Mouse (Mus musculus): ENCODE data around the gene Erc1.
"Not testable (repeated sequence)": the region's sequence is repeated elsewhere in the genome, so short reads cannot be mapped to it uniquely, and the experiment has no call there.

Erc1 gene

GRCm38 (mm10) chr6:119848034-119848695 is at the start of gene Erc1:
Gene Erc1, minus strand, starts transcription at chr6:119848167.
- peak; percentile 99 for DNase-seq (ENCODE audit: low spot score)

GRCm38 (mm10) chr6:119892711-119893110 is 44.7 kb upstream of the Erc1 start:
- no peak for DNase-seq (ENCODE audit: low spot score)

GRCm38 (mm10) chr6:119883151-119883550 is 35.2 kb upstream of the Erc1 start:
- DNase-seq (ENCODE audit: low spot score), result no peak

- DNase-seq (ENCODE audit: low spot score), result peak; percentile 99
Observed at GRCm38 (mm10) chr6:119864341-119865034, 16.5 kb upstream of the Erc1 start.

GRCm38 (mm10) chr6:119861519-119861918 is 13.6 kb upstream of the Erc1 start:
- no peak for DNase-seq (ENCODE audit: low spot score)

- DNase-seq (ENCODE audit: low spot score), result no peak
Observed at GRCm38 (mm10) chr6:119860236-119860635, 12.3 kb upstream of the Erc1 start.

GRCm38 (mm10) chr6:119855471-119855870 is 7.5 kb upstream of the Erc1 start:
- no peak for DNase-seq (ENCODE audit: low spot score)

GRCm38 (mm10) chr6:119854156-119854555 is 6.2 kb upstream of the Erc1 start:
- DNase-seq (ENCODE audit: low spot score), result no peak

GRCm38 (mm10) chr6:119849858-119850257 is 1.9 kb upstream of the Erc1 start:
- DNase-seq (ENCODE audit: low spot score), result no peak

- DNase-seq (ENCODE audit: low spot score), result no peak
Observed at GRCm38 (mm10) chr6:119849348-119849709, 1.4 kb upstream of the Erc1 start.

GRCm38 (mm10) chr6:119848696-119849347 is 855 bp upstream of the Erc1 start:
- DNase-seq (ENCODE audit: low spot score), result peak; percentile 28

- DNase-seq (ENCODE audit: low spot score), result no peak
Observed at GRCm38 (mm10) chr6:119847518-119848033, 391 bp downstream of the Erc1 start.

- DNase-seq (ENCODE audit: low spot score), result peak; percentile 33
Observed at GRCm38 (mm10) chr6:119846751-119847517, 1.0 kb downstream of the Erc1 start.

- DNase-seq (ENCODE audit: low spot score), result no peak
Observed at GRCm38 (mm10) chr6:119829951-119830350, 18.0 kb downstream of the Erc1 start.

- DNase-seq (ENCODE audit: low spot score), result no peak
Observed at GRCm38 (mm10) chr6:119828165-119828564, 19.8 kb downstream of the Erc1 start.

GRCm38 (mm10) chr6:119826701-119827100 is 21.3 kb downstream of the Erc1 start:
- DNase-seq (ENCODE audit: low spot score), result no peak

GRCm38 (mm10) chr6:119822216-119822615 is 25.8 kb downstream of the Erc1 start:
- no peak for DNase-seq (ENCODE audit: low spot score)

GRCm38 (mm10) chr6:119821158-119821557 is 26.8 kb downstream of the Erc1 start:
- no peak for DNase-seq (ENCODE audit: low spot score)

GRCm38 (mm10) chr6:119818541-119818940 is 29.4 kb downstream of the Erc1 start:
- DNase-seq (ENCODE audit: low spot score), result no peak

- no peak for DNase-seq (ENCODE audit: low spot score)
Observed at GRCm38 (mm10) chr6:119815426-119815825, 32.5 kb downstream of the Erc1 start.

GRCm38 (mm10) chr6:119813055-119813454 is 34.9 kb downstream of the Erc1 start:
- not testable (repeated sequence) for DNase-seq (ENCODE audit: low spot score)
